Mouse (Mus musculus) kidney, postnatal 4 days (tissue): Measurements from ENCODE around the gene Mafb.

ENCODE experiments used
- DNase-seq, 2 experiments: peaks; one replicate each; pipeline ENCODE4 v3.0.0; 2021; ENCODE audit warnings: mixed read lengths in 2 of 2

Gene Mafb

DNA sequence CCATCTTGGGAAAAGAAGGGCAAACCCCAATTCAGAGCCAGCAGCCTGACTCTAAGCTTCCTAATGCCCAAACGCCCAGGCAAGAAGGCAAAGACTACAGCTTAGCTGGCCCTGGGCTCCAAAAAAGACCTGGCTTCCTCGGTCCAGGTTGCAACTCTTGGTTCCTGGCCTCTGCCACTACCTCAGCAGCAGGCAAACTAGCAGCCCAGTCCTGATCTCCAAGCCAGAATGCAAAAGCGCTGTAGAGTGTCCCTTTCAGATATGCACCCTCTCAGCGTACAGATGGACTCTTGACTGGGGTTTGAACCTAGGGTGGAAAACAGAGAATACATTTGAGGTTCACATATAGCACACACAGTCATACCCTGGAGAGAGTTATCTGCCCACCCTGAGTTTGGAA is 3.7 kb downstream of the Mafb start:
- DNase-seq: peak in 1 of 2 experiments; percentile 10

GRCm38 (mm10) chr2:160361442-160362121 is 5.3 kb downstream of the Mafb start:
- DNase-seq: peak in 1 of 2 experiments; percentile 30

DNA sequence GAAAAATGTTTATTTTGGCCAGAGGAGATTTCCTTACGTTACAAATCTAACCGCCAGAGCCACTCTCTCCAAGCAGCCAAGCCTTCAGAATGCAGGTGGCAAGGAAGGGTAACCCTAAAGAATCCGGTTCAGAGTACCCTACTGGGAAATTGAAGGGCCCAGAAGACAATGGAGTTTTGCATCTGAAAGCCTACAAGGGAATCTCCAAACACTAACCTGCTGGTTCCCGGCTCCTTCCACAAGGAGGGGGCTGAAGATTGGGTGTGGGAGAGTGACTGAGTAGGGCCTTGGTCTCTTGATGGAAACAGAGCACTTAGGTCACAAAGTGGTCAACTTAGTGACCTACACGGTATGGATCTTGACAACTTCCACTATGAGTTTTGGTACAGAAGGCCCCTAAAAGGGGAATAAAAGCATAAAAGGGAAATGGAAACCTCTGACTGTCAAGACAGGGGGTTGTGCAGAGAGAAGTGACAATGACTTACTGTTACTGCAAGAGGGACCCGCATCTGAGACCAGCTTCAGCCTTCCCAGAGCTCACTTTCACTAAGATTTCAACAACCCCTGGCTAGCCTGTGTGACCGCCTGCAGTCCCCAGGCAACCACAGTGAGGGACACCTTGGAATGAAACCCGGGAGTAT is 6.5 kb downstream of the Mafb start:
- no peak for DNase-seq

- no peak for DNase-seq
These were observed 8.0 kb downstream of the Mafb start for GRCm38 (mm10) chr2:160358896-160359295.

DNA sequence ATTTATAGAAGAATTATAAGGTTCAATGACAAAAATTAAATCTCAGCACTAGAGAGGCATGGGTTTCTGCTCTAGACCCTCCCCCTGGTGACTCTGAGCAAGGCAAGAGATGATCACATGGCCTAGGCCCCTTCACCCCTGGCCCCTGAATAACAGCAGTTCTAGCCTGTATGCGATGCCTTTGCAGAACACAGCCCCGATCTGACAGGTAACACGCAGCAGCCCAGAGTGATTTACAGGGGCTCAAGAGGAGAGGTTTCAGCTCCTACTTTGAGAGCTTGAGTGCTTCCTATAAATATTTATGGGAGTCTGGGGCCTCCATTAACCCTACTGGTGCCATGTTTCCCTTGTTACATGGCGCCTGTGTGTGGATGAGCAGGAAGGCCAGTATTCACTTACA is 9.4 kb downstream of the Mafb start:
- DNase-seq: peak in 1 of 2 experiments; percentile 3

- DNase-seq: peak; percentile 57 to 70
These were observed 10.7 kb downstream of the Mafb start for GRCm38 (mm10) chr2:160356132-160356531.

DNA sequence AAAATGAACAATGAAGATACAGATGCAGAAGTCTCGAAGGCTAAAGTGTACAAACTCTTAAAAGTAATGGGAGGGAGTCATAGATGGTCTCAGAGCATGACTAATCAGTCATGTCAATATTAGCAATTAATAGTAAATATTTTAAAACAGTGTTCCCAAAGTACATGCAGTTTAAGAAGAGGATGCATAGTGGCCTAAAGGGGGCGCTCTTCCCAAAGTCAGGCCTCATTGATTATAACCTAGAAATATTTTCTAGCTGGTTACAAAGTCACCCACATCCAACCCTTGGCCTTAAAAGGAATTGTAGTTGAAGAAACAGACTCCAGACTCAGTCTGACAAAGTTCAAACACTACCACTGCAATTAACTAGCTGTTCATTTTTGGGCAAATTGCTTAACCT is 12.5 kb downstream of the Mafb start:
- DNase-seq: no peak

DNA sequence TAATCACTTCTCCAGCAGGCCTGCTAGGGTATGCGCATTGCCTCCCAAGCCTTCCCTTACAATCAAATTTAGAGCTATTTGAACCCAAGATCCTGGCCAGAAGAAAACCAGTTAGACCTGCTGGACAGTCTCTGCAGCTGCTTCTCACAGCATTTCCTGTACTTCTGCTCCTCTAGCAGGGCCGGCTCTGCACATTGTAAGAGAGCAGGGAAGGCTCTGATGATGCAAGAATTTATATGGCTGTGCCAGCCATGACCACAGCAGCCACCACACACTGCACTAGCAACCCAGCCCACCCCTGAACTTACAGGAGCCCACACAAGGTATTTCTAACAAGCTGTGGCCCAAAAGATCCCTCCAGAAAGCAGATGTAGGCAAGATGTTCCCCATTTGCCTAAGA is 13.3 kb downstream of the Mafb start:
- DNase-seq: no peak

GRCm38 (mm10) chr2:160351038-160351574 is 15.8 kb downstream of the Mafb start:
- DNase-seq: peak; percentile 47 to 70

DNA sequence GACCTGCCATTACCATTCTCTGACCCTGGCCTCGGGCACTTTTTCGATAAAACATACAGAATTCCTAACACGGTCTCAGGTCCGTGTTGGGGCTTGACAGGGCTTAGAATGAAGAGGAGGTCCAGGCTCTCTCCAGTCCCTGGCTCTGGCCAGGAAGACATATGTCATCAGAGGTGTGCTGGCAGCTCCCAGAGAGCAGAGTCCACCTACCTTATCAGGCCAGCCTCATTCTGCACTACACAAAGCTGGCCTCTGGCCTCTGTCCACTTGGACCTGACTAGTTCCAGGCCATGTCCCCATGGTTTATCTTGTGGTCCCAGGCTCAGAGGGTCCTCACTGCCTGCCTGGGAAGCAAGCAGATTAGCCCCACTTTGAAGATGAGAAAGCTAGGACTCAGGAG is 17.3 kb downstream of the Mafb start:
- DNase-seq: no peak

DNA sequence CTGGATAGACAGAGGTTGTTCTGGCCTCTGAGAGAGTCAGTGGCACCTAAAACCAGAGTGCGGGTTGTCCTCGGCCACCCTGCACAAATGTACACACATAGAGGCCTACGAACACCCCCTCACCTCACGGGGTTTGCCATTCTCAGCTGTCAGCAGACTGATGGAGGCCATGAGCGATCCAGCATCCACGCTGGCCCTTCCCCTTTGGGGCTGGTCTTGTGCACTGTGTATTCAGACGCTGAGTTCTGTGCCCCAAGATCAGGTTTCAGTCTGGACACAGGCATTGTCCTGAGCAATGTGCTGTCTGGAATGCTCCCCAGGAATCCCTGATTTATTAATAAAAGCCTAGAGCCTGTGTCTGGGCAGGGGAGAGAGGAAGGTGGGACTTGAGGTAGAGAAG is 18.1 kb downstream of the Mafb start:
- DNase-seq: no peak

- no peak for DNase-seq
These were observed 18.7 kb downstream of the Mafb start for GRCm38 (mm10) chr2:160348072-160348604.

GRCm38 (mm10) chr2:160345644-160346043 is 21.2 kb downstream of the Mafb start:
- DNase-seq: no peak

GRCm38 (mm10) chr2:160340121-160340520 is 26.7 kb downstream of the Mafb start:
- DNase-seq: no peak

- no peak for DNase-seq
These were observed 27.3 kb downstream of the Mafb start for GRCm38 (mm10) chr2:160339595-160339994.

DNA sequence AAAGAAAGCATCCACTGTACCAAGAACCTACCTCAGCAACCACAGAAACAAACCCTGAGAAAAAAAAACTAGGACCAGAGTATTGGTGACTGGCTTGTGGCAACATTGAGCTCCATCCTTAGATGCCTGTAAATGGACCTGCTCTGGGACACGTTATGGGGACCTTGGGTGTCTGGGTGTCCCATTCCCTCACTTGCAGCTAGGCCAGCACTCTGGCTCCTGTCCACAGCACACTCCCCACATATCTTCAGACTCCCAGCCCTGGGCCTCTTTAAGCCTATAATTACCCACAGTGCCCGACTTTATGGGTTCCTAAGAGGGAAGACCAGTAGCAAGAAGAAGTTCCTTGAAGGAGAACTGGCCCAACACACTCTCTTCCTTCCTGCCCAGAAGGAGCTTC is 30.8 kb downstream of the Mafb start:
- DNase-seq: no peak

- DNase-seq: no peak
These were observed 31.8 kb downstream of the Mafb start for GRCm38 (mm10) chr2:160335043-160335442.

DNA sequence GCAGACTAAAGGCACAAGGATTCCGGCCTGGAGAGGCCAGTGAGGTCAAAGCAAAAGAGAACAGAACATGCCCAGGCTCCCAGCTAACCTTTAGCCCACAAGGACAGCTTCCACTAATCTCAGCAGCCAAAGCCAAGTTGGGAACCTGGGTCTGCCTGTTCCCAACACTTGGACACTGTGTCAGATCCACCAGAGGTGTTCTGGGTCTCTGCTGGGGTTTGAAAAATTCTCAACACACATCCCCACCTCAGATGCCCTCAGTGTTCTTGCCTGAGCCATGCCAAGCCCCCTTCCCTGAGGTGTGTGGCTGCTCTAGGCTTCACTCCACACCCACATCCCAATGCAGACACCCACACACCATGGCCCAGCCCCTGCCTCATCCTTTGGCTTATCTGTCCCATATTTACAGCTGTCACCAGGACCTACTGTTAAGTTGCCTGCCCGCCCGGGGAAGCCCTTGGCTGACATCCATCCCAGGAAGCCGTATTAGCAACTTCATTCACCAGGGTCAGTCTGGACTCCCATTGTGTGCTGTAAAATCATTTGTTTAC is 32.7 kb downstream of the Mafb start, which contains the start of gene Gm826:
Gene Gm826, minus strand, starts transcription at position 52 of the 551 bp plus-strand sequence.
- peak; percentile 38 to 54 for DNase-seq

DNA sequence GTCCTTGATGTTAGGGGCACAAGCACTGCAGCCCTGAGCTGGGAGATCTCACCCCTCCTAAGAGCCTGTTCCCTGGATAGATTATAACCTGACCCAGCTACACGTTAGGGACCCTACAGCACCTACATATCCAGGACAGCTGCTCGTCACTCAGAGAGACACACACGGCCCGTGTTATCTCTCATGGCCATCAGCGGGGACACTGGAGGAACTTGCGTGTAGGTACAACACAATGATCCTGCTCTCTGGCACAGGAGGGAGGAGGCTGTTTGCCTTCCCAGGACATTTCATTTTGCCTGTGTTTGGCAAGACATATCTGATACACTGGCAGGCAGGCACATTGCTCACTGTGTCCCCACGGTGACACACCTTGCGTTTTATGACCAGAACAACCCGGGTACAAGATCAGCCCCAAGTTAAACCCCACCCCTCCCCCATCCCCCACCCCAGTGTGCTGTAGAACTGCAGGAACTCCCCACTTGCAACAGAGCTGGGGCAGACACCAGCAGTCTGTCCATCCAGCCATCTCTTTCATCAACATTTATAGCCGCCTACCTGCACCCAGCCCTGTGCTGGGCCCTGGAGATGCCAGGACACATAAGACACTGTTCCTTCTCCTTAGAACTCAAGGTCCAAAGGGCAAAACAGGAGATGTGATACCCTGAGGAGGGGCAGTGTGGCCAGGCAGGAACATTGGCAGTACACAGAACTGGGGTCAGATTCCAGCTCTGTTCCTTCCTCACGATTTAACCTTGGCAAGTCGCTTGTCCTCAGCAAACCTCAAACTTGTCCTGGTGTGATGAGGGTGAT is 34.1 kb downstream of the Mafb start:
- DNase-seq: no peak

DNA sequence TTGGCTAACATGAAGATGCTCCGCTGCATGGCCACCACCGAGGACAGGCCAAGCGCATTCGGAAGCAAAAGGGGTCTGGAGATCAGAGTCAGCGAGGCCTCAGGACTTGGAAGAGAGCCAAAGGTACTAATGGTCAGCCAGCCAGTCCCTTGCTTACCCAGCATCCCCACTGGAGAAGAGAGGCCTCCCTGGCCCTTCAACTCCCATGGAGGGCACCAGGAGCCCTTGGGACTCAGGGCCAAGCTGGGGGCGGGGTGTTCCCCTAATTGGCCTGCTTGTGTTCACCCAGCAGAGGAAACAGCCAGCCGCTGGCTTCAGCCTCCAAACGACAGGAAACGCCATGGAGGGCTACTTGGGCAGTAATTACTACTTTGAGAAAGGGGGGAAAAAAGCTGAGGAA is 38.0 kb downstream of the Mafb start:
- DNase-seq: peak; percentile 41 to 56

DNA sequence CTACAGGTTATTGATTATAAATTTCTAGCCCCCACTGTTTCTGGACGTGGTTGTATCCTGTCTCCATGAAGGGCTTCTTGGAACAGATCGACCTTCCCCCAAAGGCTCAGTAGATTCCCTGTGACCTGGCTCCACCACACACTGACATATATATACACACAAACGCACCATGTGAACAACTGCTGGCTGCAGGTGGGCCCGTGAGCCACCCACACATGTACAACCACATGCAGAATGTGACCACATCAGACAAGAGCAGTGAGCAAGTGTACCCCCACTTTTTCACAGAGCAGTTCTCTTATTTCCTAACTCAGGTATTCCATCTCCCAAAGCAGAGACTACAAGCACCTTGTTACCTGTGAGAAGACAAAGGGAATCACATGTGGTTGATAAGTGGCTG is 39.1 kb downstream of the Mafb start:
- DNase-seq: no peak

DNA sequence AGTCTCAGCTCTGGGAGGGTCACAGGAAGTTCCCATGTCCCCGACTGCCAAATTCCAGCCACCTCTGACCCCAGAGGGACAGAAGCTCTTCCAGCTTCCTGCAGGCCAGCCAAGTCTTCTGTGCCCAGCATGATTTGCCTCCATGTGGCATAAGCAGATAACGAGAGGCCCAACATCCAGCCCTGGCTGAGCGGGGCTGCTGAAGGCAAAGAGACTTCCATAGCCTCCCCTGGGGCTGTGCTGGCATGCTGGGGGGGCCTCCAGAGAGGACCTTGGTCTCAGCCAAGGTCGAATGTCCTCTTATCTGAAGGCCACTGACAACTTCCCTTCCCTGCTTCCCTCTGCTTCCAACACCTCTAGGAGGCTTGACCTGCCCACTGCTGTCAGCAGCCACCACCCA is 39.7 kb downstream of the Mafb start:
- peak; percentile 63 to 67 for DNase-seq

- DNase-seq: no peak
These were observed 41.7 kb downstream of the Mafb start for GRCm38 (mm10) chr2:160325105-160325644.
